Mouse (Mus musculus): Measurements from ENCODE around the gene C1rl. TPM values are rescaled to one million over a fixed set of nuclear protein-coding genes. Genes with fewer than 3 reads are reported as not detected.
"Not testable (repeated sequence)": the region's sequence is repeated elsewhere in the genome, so short reads cannot be mapped to it uniquely, and the experiment has no call there.

C1rl gene
- polyA plus RNA-seq, 1 experiment from 2014 or later = 1.8 TPM

DNA sequence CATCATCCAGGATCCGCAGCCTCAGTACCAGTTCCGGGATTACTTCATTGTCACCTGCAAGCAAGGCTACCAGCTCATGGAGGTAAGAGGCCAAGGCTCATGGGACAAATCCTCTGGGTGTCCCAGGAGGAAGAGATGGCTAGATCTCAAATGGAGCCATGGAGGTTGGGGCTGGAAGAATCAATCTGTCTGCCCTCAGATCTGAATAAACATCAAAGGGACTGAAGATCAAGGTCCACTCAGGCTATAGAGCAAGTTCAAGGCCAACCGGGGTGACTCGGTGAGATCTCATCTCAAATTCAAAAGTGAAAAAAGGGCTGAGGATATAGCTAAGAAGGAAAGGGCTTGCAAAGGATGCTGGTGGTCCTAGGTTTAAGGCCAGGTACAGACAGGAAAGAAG lies 24.8 kb downstream of the C1rl start:
- WGBS = 86% methylated on average over 3 of the region's 4 CpGs
- H3K36me3 ChIP-seq (ENCODE audit: insufficient read depth, low read length); H3K4me3 ChIP-seq (ENCODE audit: low read length); H3K9me3 ChIP-seq (ENCODE audit: low read length); H3K27ac ChIP-seq (ENCODE audit: low read length); ATAC-seq (ENCODE audit: low FRiP score, low TSS enrichment); H3K4me2 ChIP-seq (replicated peaks; ENCODE audit: low read depth, low read length); H3K4me1 ChIP-seq (ENCODE audit: insufficient read depth, low read length); H3K27me3 ChIP-seq (ENCODE audit: insufficient read depth, low read length); H3K9ac ChIP-seq (replicated peaks; ENCODE audit: low read length): not testable (repeated sequence)

DNA sequence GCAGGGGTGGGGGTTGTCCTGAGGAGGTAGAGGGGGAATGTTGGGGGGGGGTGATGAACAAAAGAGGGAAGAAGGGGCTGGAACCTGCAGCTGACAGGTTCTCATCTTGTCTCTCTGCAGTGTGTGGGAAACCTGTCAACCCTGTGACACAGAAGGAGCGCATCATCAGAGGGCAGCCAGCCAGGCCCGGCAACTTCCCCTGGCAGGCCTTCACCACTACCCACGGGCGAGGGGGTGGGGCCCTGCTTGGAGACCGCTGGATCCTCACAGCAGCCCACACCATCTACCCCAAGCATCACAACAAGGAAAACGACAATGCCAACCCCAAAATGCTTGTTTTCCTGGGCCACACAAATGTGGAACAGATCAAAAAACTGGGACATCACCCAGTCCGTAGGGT lies 29.2 kb downstream of the C1rl start:
- not testable (repeated sequence) for H3K4me3 ChIP-seq (ENCODE audit: low read length); H3K27me3 ChIP-seq (ENCODE audit: insufficient read depth, low read length); H3K9ac ChIP-seq (replicated peaks; ENCODE audit: low read length); H3K4me1 ChIP-seq (ENCODE audit: insufficient read depth, low read length); H3K36me3 ChIP-seq (ENCODE audit: insufficient read depth, low read length); H3K4me2 ChIP-seq (replicated peaks; ENCODE audit: low read depth, low read length); H3K27ac ChIP-seq (ENCODE audit: low read length); ATAC-seq (ENCODE audit: low FRiP score, low TSS enrichment); H3K9me3 ChIP-seq (ENCODE audit: low read length)
- whole genome bisulfite sequencing = 67% methylated on average over 7 of the region's 7 CpGs

DNA sequence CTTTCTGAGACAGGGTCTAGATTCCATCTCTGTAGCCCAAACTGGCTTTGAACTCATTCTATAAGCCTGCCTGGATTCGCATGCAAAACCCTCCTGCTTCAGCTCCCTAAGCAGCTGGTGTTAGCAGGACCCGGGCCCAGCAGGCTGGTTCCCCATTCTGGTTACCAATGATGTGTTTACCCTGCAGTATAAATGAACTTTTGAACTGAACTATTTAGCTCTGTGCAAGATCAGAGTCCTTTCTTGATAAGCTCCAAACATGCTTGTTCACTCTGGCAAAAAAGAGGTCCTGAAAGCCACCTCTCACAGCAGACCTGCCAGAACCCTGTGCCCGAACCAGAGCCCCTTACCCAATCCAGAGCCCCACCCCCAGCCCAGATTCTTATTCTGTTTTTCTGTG lies 35.0 kb downstream of the C1rl start:
- Histone ChIP-seq H3K9ac (replicated peaks; ENCODE audit: low read length) (no peak overlapping the region), H3K36me3 (ENCODE audit: insufficient read depth, low read length) (no peaks in the 10 kb centered on the region), H3K27ac (ENCODE audit: low read length) (no peak overlapping the region), H3K4me2 (replicated peaks; ENCODE audit: low read depth, low read length) (no peak overlapping the region), H3K4me1 (ENCODE audit: insufficient read depth, low read length) (peaks cover 4% of the 10 kb centered on the region; the same call in 1 of the 2 replicates), H3K27me3 (ENCODE audit: insufficient read depth, low read length) (no peaks in the 10 kb centered on the region), H3K9me3 (ENCODE audit: low read length) (no peaks in the 10 kb centered on the region), H3K4me3 (ENCODE audit: low read length) (no peak overlapping the region)
- WGBS = 74% methylated on average over 3 of the region's 3 CpGs
- no peak for ATAC-seq (ENCODE audit: low FRiP score, low TSS enrichment)

DNA sequence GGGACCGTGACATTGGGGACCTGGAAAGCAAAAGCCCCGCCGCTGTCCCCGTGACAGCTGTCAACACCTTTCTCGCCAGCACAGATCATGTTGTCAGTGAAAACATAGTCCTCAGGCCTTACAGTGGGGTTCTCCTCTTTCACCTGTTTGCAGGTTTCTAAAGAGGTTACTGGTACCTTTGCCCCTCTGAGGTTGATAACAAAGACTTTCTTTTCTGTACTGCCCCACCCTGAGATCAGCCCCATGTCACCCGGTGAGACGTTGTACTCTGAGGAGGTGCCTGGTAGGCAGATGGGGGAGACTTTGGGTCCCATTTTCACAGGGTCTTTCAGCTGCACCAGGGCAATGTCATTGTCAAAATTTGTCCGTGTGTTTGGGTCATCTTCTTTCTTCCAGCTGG lies 38.2 kb downstream of the C1rl start:
- H3K9me3 ChIP-seq (ENCODE audit: low read length) = no peaks in the 10 kb centered on the region
- H3K27me3 ChIP-seq (ENCODE audit: insufficient read depth, low read length) = no peaks in the 10 kb centered on the region
- H3K9ac ChIP-seq (replicated peaks; ENCODE audit: low read length) = no peak overlapping the region
- no peak overlapping the region for H3K4me2 ChIP-seq (replicated peaks; ENCODE audit: low read depth, low read length)
- H3K36me3 ChIP-seq (ENCODE audit: insufficient read depth, low read length) = no peaks in the 10 kb centered on the region
- no peak overlapping the region for H3K27ac ChIP-seq (ENCODE audit: low read length)
- H3K4me1 ChIP-seq (ENCODE audit: insufficient read depth, low read length) = peaks cover 4% of the 10 kb centered on the region; the same call in 1 of the 2 replicates
- no peak for ATAC-seq (ENCODE audit: low FRiP score, low TSS enrichment)
- WGBS = 83% methylated on average over 8 of the region's 8 CpGs
- H3K4me3 ChIP-seq (ENCODE audit: low read length) = no peak overlapping the region

DNA sequence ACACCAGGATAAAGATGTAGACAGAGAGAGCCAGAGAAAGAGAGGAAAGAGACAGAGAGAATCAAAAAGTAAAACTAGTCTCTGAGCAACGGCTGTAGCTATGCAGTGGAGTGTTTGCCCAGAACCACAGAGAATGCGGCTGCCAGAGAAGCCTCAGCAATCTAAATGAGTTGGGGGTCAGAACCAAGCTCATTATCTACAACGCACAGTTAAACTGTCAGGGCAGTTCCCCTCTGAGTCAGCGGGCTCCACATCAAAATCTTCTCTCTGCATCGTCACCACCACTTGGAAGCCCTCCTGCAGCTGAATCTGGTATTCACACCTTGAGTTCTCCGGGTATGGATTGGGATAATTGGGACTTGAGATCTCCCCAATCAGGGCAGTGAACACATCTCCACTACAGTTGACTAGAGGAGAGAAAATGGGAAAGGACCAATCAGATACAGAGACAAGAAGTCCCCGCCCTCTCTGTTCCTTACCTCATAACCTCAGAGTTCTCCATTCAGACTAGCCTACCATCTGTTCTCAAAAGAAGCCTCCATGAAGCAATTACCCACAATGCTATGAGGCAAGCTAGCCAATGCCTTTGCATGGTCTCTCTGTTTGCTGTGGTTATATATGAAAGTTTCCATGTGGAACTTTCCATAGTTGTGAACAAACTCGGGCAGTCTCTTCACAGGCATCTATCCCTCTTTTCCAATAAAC lies 43.4 kb downstream of the C1rl start:
- H3K9ac ChIP-seq (replicated peaks; ENCODE audit: low read length); H3K27ac ChIP-seq (ENCODE audit: low read length); ATAC-seq (ENCODE audit: low FRiP score, low TSS enrichment); H3K4me3 ChIP-seq (ENCODE audit: low read length); H3K27me3 ChIP-seq (ENCODE audit: insufficient read depth, low read length); H3K4me2 ChIP-seq (replicated peaks; ENCODE audit: low read depth, low read length); H3K9me3 ChIP-seq (ENCODE audit: low read length); H3K36me3 ChIP-seq (ENCODE audit: insufficient read depth, low read length); H3K4me1 ChIP-seq (ENCODE audit: insufficient read depth, low read length): not testable (repeated sequence)
- 72% methylated on average over 8 of the region's 8 CpGs for WGBS

DNA sequence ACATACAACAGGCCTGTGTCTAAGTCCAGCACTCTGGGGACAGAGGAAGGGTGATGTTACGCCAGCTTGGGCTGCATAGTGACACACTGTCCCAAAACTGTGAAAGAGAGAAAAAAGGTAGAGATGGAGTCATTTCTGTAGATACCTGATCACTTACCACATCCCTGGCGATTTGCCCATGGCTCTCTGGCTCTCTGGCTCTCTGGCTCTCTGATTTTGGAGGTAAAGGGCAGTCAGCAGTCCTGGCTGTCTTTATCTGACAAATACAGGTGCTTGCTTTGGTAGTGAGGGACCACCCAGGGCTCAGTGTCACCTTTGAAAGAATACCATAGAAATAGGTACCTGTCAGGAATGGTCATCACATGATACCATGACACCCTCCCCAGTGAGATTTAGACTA lies 48.3 kb downstream of the C1rl start:
- not testable (repeated sequence) for H3K9ac ChIP-seq (replicated peaks; ENCODE audit: low read length); H3K4me2 ChIP-seq (replicated peaks; ENCODE audit: low read depth, low read length); H3K4me1 ChIP-seq (ENCODE audit: insufficient read depth, low read length); H3K9me3 ChIP-seq (ENCODE audit: low read length); H3K27me3 ChIP-seq (ENCODE audit: insufficient read depth, low read length); ATAC-seq (ENCODE audit: low FRiP score, low TSS enrichment); H3K36me3 ChIP-seq (ENCODE audit: insufficient read depth, low read length); H3K27ac ChIP-seq (ENCODE audit: low read length); H3K4me3 ChIP-seq (ENCODE audit: low read length)
- WGBS = 84% methylated on average over 2 of the region's 2 CpGs

DNA sequence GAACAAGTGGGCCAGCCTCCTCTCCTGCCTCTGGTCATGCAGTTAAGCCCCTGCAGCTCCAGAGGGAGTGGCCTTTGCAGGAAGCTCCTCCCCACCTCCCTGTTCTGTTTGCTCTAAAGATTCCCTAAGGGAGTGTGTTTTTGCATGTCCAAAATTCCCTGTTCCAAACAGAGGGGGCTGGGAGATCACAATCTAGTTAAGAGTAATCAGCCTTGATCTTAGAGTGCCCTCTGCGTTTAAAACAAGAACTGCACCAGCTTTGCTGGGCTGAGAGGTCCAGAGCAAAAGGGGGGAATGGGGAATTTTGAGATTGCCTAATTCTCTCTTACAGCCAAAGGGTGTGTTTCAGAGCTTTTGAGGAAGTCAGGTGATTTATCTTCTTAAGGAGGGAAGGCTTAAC lies 49.4 kb downstream of the C1rl start, which contains the start of gene C1s1:
C1s1 (minus strand) TSS at position 76 of the 400 bp plus-strand sequence.
- H3K36me3 ChIP-seq (ENCODE audit: insufficient read depth, low read length); H3K27me3 ChIP-seq (ENCODE audit: insufficient read depth, low read length); H3K9ac ChIP-seq (replicated peaks; ENCODE audit: low read length); H3K9me3 ChIP-seq (ENCODE audit: low read length); H3K27ac ChIP-seq (ENCODE audit: low read length); H3K4me1 ChIP-seq (ENCODE audit: insufficient read depth, low read length); H3K4me3 ChIP-seq (ENCODE audit: low read length): not testable (repeated sequence)
- peak; percentile 81 for ATAC-seq (ENCODE audit: low FRiP score, low TSS enrichment)
- 0% methylated on average over 1 of the region's 1 CpGs for WGBS
- H3K4me2 ChIP-seq (replicated peaks; ENCODE audit: low read depth, low read length) = 0 out of 2 replicates have a peak within 1 kb of the TSS, but pooled peaks have one; percentile 23

DNA sequence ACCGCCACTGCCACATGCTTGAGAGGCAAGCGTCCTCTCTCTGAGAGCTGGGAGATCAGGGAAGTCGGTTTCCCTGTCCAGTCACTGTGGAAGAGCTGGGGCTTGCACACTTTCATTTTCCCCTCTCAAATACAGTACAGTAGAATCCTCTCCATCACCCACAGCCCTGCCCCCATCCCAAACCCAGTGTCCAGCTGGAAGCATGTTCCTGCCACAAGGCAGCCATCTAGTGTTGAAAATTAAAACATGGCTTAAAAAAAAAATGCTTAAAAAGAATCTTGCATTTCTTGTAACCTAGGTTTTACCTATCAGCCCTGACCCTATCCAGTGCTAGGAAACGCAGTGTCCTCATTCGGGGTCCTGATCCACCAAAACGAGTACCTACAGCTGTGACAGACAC lies 51.6 kb downstream of the C1rl start:
- H3K36me3 ChIP-seq (ENCODE audit: insufficient read depth, low read length) = no peaks in the 10 kb centered on the region
- no peak for ATAC-seq (ENCODE audit: low FRiP score, low TSS enrichment)
- no peaks in the 10 kb centered on the region for H3K4me1 ChIP-seq (ENCODE audit: insufficient read depth, low read length)
- H3K4me2 ChIP-seq (replicated peaks; ENCODE audit: low read depth, low read length) = no peak overlapping the region
- no peaks in the 10 kb centered on the region for H3K27me3 ChIP-seq (ENCODE audit: insufficient read depth, low read length)
- 78% methylated on average over 5 of the region's 6 CpGs for WGBS
- no peak overlapping the region for H3K9ac ChIP-seq (replicated peaks; ENCODE audit: low read length)
- H3K27ac ChIP-seq (ENCODE audit: low read length) = no peak overlapping the region
- no peak overlapping the region for H3K4me3 ChIP-seq (ENCODE audit: low read length)
- H3K9me3 ChIP-seq (ENCODE audit: low read length) = no peaks in the 10 kb centered on the region

DNA sequence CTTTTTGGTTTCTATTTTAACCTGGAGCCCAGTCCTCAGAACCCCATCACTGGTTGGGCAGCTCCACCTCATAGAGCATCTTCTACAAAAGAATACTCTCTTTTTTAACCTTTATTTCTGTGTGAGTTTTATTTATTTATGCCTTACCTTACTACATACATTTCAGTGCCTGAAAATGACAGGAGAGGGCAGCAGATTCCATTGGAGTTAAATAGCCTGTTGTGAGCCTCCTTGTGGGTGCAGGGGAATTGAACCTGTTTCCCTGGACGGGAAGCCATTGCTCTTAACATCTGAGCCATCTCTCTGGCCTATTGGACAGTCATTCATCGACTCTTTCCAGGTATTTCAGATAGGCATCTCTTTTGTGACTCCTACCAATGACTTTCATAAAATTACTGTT lies 52.5 kb downstream of the C1rl start:
- WGBS = 84% methylated on average over 2 of the region's 2 CpGs

DNA sequence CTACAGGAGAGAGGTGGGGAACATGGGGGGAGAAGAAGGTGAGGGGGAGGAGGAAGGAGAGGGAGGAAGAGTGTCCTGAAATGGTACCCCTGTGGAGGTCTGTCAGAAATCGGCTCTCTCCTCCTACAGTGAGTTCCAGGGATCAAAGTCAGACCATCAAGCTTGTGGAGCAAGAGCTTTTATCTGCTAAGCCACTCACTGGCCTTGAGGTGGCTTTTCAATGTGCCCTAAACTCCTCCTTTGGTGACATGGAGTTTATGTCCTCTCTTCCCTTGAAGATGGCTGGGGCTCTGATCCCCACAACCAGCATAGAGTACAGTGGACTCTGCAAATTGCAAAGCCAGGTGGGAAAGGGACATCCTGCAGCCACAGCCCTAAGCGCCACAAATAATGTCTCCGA lies 55.1 kb downstream of the C1rl start:
- H3K4me2 ChIP-seq (replicated peaks; ENCODE audit: low read depth, low read length); H3K27ac ChIP-seq (ENCODE audit: low read length); H3K27me3 ChIP-seq (ENCODE audit: insufficient read depth, low read length); H3K36me3 ChIP-seq (ENCODE audit: insufficient read depth, low read length); H3K4me3 ChIP-seq (ENCODE audit: low read length); H3K4me1 ChIP-seq (ENCODE audit: insufficient read depth, low read length); ATAC-seq (ENCODE audit: low FRiP score, low TSS enrichment); H3K9ac ChIP-seq (replicated peaks; ENCODE audit: low read length): not testable (repeated sequence)
- WGBS = 86% methylated on average over 3 of the region's 3 CpGs
- peaks cover 14% of the 10 kb centered on the region for H3K9me3 ChIP-seq (ENCODE audit: low read length)

More for the DNA sequence above, 52.5 kb downstream of the C1rl start:
- Histone ChIP-seq H3K4me3 (ENCODE audit: low read length) (no peak overlapping the region), H3K36me3 (ENCODE audit: insufficient read depth, low read length) (no peaks in the 10 kb centered on the region), H3K27ac (ENCODE audit: low read length) (no peak overlapping the region), H3K9me3 (ENCODE audit: low read length) (0 out of 2 replicates have a peak, but pooled peaks cover 5% of the 10 kb centered on the region), H3K27me3 (ENCODE audit: insufficient read depth, low read length) (no peaks in the 10 kb centered on the region), H3K4me2 (replicated peaks; ENCODE audit: low read depth, low read length) (no peak overlapping the region), H3K4me1 (ENCODE audit: insufficient read depth, low read length) (no peaks in the 10 kb centered on the region), H3K9ac (replicated peaks; ENCODE audit: low read length) (no peak overlapping the region)
- no peak for ATAC-seq (ENCODE audit: low FRiP score, low TSS enrichment)
